Mouse (Mus musculus) c-Kit-positive CD71-positive TER-119-negative erythroid progenitor cells, embryonic 14.5 days (primary cell): Measurements from ENCODE around the gene Emg1.

Experiments used
- DNase-seq: peaks from one replicate; pipeline ENCODE4 v3.0.0-alpha.2; 2013; ENCODE audit warnings: low read depth

The Emg1 gene

GRCm38 (mm10) chr6:124711824-124712782 is at the start of gene Emg1, which contains the start of gene Phb2:
Gene Emg1, minus strand, starts transcription at chr6:124712178.
Gene Phb2, plus strand, starts transcription at chr6:124712336.
- DNase-seq = peak; percentile 97

- peak; percentile 73 for DNase-seq
Measured at GRCm38 (mm10) chr6:124759259-124759658, 47.3 kb upstream of the Emg1 start.

GRCm38 (mm10) chr6:124758849-124759232 is 46.9 kb upstream of the Emg1 start:
- no peak for DNase-seq

- no peak for DNase-seq
Measured at GRCm38 (mm10) chr6:124757909-124758848, 46.2 kb upstream of the Emg1 start.

GRCm38 (mm10) chr6:124757351-124757880 is 45.4 kb upstream of the Emg1 start:
- DNase-seq = no peak

- no peak for DNase-seq
Measured at GRCm38 (mm10) chr6:124756652-124757350, 44.8 kb upstream of the Emg1 start.

GRCm38 (mm10) chr6:124755831-124756595 is 44.0 kb upstream of the Emg1 start, which contains the start of the genes Gm45234 and Atn1:
Gene Gm45234, minus strand, starts transcription at chr6:124756021.
Gene Atn1, minus strand, starts transcription at chr6:124756524.
- no peak for DNase-seq

- no peak for DNase-seq
Measured at GRCm38 (mm10) chr6:124755306-124755705, 43.3 kb upstream of the Emg1 start.

- no peak for DNase-seq
Measured at GRCm38 (mm10) chr6:124753861-124754260, 41.9 kb upstream of the Emg1 start.

- no peak for DNase-seq
Measured at GRCm38 (mm10) chr6:124750405-124750804, 38.4 kb upstream of the Emg1 start.

- DNase-seq = no peak
Measured at GRCm38 (mm10) chr6:124746654-124747632, 35.0 kb upstream of the Emg1 start.

GRCm38 (mm10) chr6:124746296-124746605 is 34.3 kb upstream of the Emg1 start:
- no peak for DNase-seq

GRCm38 (mm10) chr6:124745490-124746295 is 33.7 kb upstream of the Emg1 start:
- peak; percentile 93 for DNase-seq

GRCm38 (mm10) chr6:124744755-124745321 is 32.9 kb upstream of the Emg1 start:
- no peak for DNase-seq

GRCm38 (mm10) chr6:124743647-124744046 is 31.7 kb upstream of the Emg1 start:
- DNase-seq = no peak

- no peak for DNase-seq
Measured at GRCm38 (mm10) chr6:124742839-124743514, 31.0 kb upstream of the Emg1 start.

- no peak for DNase-seq
Measured at GRCm38 (mm10) chr6:124741842-124742241, 29.9 kb upstream of the Emg1 start.
